Mouse (Mus musculus) liver, embryonic 14.5 days (tissue): ENCODE data around the gene Rab4a.

Experiments
- CTCF ChIP-seq: IDR thresholded peaks from 2 replicates; pipeline ENCODE4 v1.5.1; 2016; ENCODE audit warnings: antibody characterized with exemption, low read depth, control low read depth
- EP300 ChIP-seq: IDR thresholded peaks from 2 replicates; pipeline ENCODE4 v1.6.1; 2016; ENCODE audit warnings: antibody characterized with exemption, low read depth

GRCm38 (mm10) chr8:123872048-123872447 is 66.3 kb downstream of the Rab4a start:
- TF ChIP-seq CTCF = no peak
- TF ChIP-seq EP300 = no peak
